Mouse (Mus musculus) liver, embryonic 14.5 days (tissue): ENCODE measurements around the gene Cmtm5. TPM values are rescaled to one million over a fixed set of nuclear protein-coding genes. Genes with fewer than 3 reads are reported as not detected.

ENCODE experiments used
- ATAC-seq: fragments of 200-750 bp; cut with Nextera tagmentation; 2 replicates; pipeline ENCODE4 v1.8.0; 2017; ENCODE audit warnings: moderate number of reproducible peaks, mild to moderate bottlenecking, moderate library complexity; ENCODE audit not compliant: insufficient read depth
- DNase-seq, 3 experiments: peaks; one replicate each; pipeline ENCODE4 v3.0.0-alpha.2; 2012 to 2013; ENCODE audit warnings: low read depth in 3 of 3, low spot score in 3 of 3
- H3K27ac ChIP-seq: fragments of 300-500 bp; sonication (generic); 2 replicates; pipeline ENCODE4 v1.5.1; 2014; ENCODE audit warnings: moderate library complexity, mild to moderate bottlenecking, control low read depth, inconsistent platforms
- H3K27me3 ChIP-seq: fragments of 300-500 bp; sonication (generic); 2 replicates; pipeline ENCODE4 v1.6.1; 2014; ENCODE audit warnings: mild to moderate bottlenecking, low read length, moderate library complexity; ENCODE audit not compliant: control insufficient read depth, insufficient read depth
- H3K36me3 ChIP-seq: fragments of 300-500 bp; sonication (generic); replicated peaks from 2 replicates; pipeline ENCODE4 v1.6.1; 2014; ENCODE audit warnings: low read depth; ENCODE audit not compliant: control insufficient read depth, insufficient read depth
- H3K4me1 ChIP-seq, 2 experiments: fragments of 200-500 bp in 1 of 2; fragments of 300-500 bp in 1 of 2; sonication (generic) in 1 of 2; replicated peaks; 2 replicates each; pipeline ENCODE4 v1.6.1; 2012 to 2014; ENCODE audit warnings: antibody characterized with exemption in 1 of 2, inconsistent platforms in 1 of 2, low read length in 1 of 2; ENCODE audit not compliant: control insufficient read depth in 2 of 2, insufficient read depth in 2 of 2
- H3K4me2 ChIP-seq: fragments of 300-500 bp; sonication (generic); 2 replicates; pipeline ENCODE4 v1.6.1; 2014; ENCODE audit warnings: low read depth, mild to moderate bottlenecking, control low read depth, moderate library complexity
- H3K4me3 ChIP-seq, 2 experiments: fragments of 200-500 bp in 1 of 2; fragments of 300-500 bp in 1 of 2; sonication (generic) in 1 of 2; 2 replicates each; pipeline ENCODE4 v1.5.1; 2012 to 2014; ENCODE audit warnings: low read depth in 2 of 2, low read length in 2 of 2, mild to moderate bottlenecking in 2 of 2, control low read depth in 1 of 2, inconsistent platforms in 1 of 2, moderate library complexity in 1 of 2; ENCODE audit not compliant: insufficient read depth in 1 of 2
- H3K9ac ChIP-seq: fragments of 300-500 bp; sonication (generic); replicated peaks from 2 replicates; pipeline ENCODE4 v1.6.1; 2014; ENCODE audit warnings: mild to moderate bottlenecking, control low read depth, moderate library complexity
- H3K9me3 ChIP-seq: fragments of 300-500 bp; sonication (generic); 2 replicates; pipeline ENCODE4 v1.6.1; 2016; ENCODE audit warnings: low read length, mixed read lengths; ENCODE audit not compliant: control insufficient read depth
- CTCF ChIP-seq: IDR thresholded peaks from 2 replicates; pipeline ENCODE4 v1.5.1; 2016; ENCODE audit warnings: antibody characterized with exemption, low read depth, control low read depth
- EP300 ChIP-seq: IDR thresholded peaks from 2 replicates; pipeline ENCODE4 v1.6.1; 2016; ENCODE audit warnings: antibody characterized with exemption, low read depth
- WGBS: fragments of 180-500 bp; shearing (Covaris S2); extraction: QIAGEN DNeasy Blood & Tissue Kit; methylation state at CpG from one replicate; pipeline ENCODE4 v1.1.7; 2014; ENCODE audit not compliant: insufficient replicate concordance; 5-methylcytosine and 5-hydroxymethylcytosine counted together
- polyA plus RNA-seq, 2 experiments: library from polyadenylated mRNA; depleted of rRNA in 1 of 2; stranded (reverse) in 1 of 2; unstranded in 1 of 2; fragments of >200 nt; fragmentation: Nextera tagmentation in 1 of 2; extraction: Ambion mirVana in 1 of 2; gene quantifications; 2 replicates each; pipeline versions ENCODE4 v1.2.1 to v1.2.3; 2012 to 2014

Cmtm5 gene
- polyA plus RNA-seq, 2 experiments = 0.04 TPM; not detected in 1

DNA sequence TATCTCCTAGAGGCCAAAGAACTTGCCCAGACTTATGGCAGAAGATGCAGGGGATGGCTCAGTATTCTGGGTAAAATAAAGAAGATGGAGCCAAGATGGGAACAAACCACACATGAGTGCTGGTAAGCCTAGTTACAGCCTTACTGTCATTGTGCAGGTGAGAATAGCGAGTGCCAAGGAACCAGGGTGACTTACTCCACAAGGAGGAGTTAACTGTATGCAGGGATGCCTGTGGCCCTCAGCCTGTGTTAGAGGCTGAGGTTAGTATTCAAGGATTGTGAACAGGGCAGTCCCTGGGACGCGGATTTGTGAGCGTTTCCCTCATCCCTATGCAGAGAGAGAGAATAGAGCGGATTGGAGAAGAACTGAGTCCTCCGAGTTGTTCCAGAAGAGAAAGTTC is 15.5 kb downstream of the Cmtm5 start:
- 69% methylated on average over 6 of the region's 6 CpGs for WGBS
- Histone ChIP-seq H3K27me3 (no peaks in the 10 kb centered on the region), H3K36me3 (no peaks in the 10 kb centered on the region), H3K9ac (no peak overlapping the region), H3K4me3 (no peak overlapping the region), H3K9me3 (no peaks in the 10 kb centered on the region), H3K27ac (no peak overlapping the region), H3K4me2 (no peak overlapping the region), H3K4me1 (no peaks in the 10 kb centered on the region)
- no peak for DNase-seq
- TF ChIP-seq EP300 (no peak), CTCF (no peak)
- ATAC-seq = no peak

GRCm38 (mm10) chr14:54953664-54954206 is 17.7 kb downstream of the Cmtm5 start:
- no peak for ATAC-seq
- Histone ChIP-seq H3K4me3 (no peak overlapping the region), H3K27me3 (no peaks in the 10 kb centered on the region), H3K9ac (no peak overlapping the region), H3K9me3 (no peaks in the 10 kb centered on the region), H3K4me1 (no peaks in the 10 kb centered on the region), H3K36me3 (no peaks in the 10 kb centered on the region), H3K4me2 (no peak overlapping the region), H3K27ac (no peak overlapping the region)
- 63% methylated on average over 8 of the region's 8 CpGs for WGBS
- DNase-seq = no peak
- TF ChIP-seq CTCF = no peak
- TF ChIP-seq EP300 = no peak

DNA sequence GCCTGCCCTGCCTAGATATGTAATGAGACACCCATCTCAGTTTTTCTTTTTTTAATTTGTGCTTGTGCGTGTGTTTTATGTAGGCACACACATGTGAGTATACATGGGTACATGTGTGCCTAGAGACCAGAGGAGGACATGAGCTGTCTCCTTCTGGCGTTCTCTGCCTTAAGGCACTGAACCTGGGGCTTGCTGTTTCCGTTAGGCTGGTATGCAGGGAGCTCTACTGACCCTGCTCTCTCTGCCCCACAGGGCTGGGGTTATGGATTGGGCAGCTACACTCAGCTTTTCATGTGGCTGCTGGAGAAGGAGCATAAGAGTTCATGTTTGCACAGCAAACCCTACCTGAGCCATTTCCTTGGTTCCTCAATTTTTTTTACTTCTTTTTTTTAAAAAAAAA is 18.4 kb downstream of the Cmtm5 start:
- no peak for ATAC-seq
- no peak overlapping the region for H3K4me2 ChIP-seq
- H3K27me3 ChIP-seq = no peaks in the 10 kb centered on the region

GRCm38 (mm10) chr14:54955481-54955880 is 19.4 kb downstream of the Cmtm5 start:
- Histone ChIP-seq H3K36me3 (no peaks in the 10 kb centered on the region), H3K4me3 (no peak overlapping the region), H3K4me1 (no peaks in the 10 kb centered on the region), H3K27me3 (no peaks in the 10 kb centered on the region), H3K9ac (no peak overlapping the region), H3K4me2 (no peak overlapping the region), H3K27ac (no peak overlapping the region), H3K9me3 (no peaks in the 10 kb centered on the region)
- WGBS = 57% methylated on average over 3 of the region's 3 CpGs
- TF ChIP-seq EP300 = no peak
- TF ChIP-seq CTCF = no peak
- no peak for DNase-seq
- no peak for ATAC-seq

More for the DNA sequence above, 18.4 kb downstream of the Cmtm5 start:
- Histone ChIP-seq H3K4me3 (no peak overlapping the region), H3K9me3 (no peaks in the 10 kb centered on the region), H3K4me1 (no peaks in the 10 kb centered on the region), H3K9ac (no peak overlapping the region), H3K36me3 (no peaks in the 10 kb centered on the region), H3K27ac (no peak overlapping the region)
- TF ChIP-seq CTCF = no peak
- TF ChIP-seq EP300 = no peak
- no peak for DNase-seq
- 47% methylated on average over 3 of the region's 3 CpGs for WGBS

- no peak for TF ChIP-seq CTCF
- no peak for TF ChIP-seq EP300
- no peak overlapping the region for H3K4me2 ChIP-seq
- 66% methylated on average over 9 of the region's 9 CpGs for WGBS
- DNase-seq (no peak), ATAC-seq (no peak)
- H3K27ac ChIP-seq = no peak overlapping the region
- no peak overlapping the region for H3K4me3 ChIP-seq
- H3K9ac ChIP-seq = no peak overlapping the region
- H3K27me3 ChIP-seq = no peaks in the 10 kb centered on the region
- no peaks in the 10 kb centered on the region for H3K36me3 ChIP-seq
- no peaks in the 10 kb centered on the region for H3K9me3 ChIP-seq
- no peaks in the 10 kb centered on the region for H3K4me1 ChIP-seq
Measured at GRCm38 (mm10) chr14:54956533-54956932, 20.5 kb downstream of the Cmtm5 start.
